Mouse (Mus musculus): Measurements from ENCODE around the gene Bcam.

DNA sequence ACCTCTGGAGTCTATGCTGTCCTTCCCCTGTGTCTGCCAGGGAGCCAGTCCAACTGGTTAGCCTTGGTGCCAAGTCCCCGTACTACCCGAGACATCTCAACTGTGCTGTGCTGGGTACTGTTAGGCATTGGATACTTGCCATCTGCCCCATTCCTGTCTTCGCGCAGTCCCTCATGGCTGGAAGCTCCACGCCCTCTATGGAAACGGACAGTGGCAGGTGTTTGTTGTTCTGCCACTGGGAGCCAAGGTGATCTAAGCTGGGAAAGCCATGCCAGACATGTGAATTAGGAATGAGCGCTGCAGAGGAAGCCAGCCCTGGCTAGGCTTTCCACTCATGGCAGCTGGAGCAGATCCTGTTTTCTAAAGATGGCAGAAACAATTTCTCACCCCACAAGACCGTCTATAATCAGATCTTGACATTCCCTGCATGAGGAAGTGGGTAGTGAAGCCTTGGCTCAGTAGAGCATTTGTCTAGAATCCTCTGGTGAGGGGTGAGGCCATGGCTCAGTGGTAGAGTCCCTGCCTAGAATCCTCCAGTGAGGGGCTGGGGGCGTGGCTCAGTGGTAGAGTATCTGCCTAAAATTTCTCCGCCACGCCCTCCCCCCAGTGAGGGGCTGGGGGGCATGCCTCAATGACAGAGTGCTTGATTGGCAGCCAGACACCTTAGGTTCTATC is 6.4 kb upstream of the Bcam start:
- no peak for TF ChIP-seq CTCF (conservative IDR thresholded peaks at IDR 0.05; ENCODE audit: insufficient read depth, insufficient read length, low read depth, low read length)
- TF ChIP-seq POLR2A (IDR thresholded peaks at IDR 0.05; ENCODE audit: low read depth, low read length): no peak
